Mouse (Mus musculus) ovary, adult 18-20 months (tissue): ENCODE results near the gene Dhdh.
"Not testable (repeated sequence)": the region's sequence is repeated elsewhere in the genome, so short reads cannot be mapped to it uniquely, and the experiment has no call there.

Source experiments
- DNase-seq: peaks from one replicate; pipeline ENCODE4 v3.0.0; 2022; ENCODE audit warnings: low spot score, mixed read lengths

The Dhdh gene

DNA sequence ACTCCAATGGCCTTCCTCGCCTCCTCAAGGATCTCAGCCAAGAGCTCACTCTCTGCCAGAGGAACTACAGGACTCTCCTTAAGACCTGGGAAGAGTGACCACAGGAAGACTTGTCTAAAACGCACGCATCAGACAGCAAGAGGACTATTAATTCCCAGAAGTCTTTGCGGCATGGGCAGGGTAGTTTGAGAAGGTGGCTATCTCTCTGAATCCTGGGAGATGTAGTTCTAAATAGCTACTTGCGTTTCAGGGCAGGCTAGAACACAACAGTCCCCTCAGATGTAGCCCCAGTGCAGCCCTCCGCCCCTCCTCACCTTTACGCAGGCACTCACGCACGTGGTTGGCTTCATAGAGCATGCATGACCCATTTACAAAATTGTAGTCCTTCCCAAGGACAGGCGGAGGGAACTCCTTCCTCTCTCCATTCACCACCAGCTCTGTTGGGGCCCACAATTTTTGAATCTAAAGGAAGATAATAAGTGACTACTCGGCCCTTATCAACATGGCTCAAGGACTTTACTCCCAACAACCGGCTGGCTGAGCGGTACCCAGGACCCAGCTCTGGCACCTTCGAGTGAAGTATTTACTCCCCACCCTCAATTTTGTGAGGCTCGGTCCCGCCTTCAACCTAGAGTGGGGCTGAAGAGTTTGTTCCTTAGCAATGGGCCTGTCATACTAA lies 13.2 kb downstream of the Dhdh start:
- DNase-seq: no peak

DNA sequence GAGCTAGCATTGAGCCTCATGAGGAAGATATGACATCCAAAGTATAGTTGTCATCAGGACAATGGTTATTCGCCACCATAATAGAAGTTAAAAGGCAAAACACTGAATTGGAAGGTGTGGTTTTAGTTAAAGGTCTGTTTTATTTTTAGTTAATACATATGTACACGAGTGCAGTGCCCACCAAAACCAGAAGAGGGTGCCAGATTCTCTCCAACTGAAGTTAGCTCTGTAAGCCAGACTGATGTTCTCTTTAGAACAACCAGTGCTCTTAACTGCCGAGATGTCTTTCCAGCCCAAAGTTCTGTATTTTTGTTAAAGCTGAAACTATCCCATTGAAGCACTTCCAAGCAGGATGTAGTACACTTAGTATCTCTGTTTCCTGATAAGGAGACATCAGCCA lies 17.7 kb downstream of the Dhdh start:
- no peak for DNase-seq

DNA sequence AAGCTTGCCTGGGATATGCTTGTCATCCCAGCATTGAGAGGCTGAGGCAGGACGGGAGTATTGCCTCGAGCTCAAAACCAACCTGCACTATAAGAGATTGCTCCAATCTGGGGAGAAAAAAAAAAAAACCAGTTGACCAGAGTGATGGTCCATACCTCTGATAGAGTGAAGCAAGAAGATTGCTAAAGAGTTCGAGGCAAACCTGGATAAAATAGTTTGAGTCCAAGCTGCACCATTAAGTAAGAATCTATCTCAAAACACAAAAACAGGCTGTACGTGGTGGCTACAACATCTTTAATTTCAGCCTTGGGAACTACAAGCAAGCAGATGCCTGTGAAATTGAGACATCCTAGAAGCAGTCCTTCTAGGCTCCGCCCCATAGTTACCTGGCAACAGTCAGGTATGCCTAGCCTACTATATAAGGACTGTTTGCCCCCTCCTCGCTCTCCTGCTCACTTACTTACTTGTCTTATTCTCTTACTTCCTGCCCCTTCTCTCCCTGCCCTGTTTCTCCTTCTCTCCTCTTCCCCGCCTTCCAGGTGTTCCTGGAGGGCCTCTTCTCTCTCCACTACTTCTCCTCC lies 21.4 kb downstream of the Dhdh start:
- DNase-seq: no peak

DNA sequence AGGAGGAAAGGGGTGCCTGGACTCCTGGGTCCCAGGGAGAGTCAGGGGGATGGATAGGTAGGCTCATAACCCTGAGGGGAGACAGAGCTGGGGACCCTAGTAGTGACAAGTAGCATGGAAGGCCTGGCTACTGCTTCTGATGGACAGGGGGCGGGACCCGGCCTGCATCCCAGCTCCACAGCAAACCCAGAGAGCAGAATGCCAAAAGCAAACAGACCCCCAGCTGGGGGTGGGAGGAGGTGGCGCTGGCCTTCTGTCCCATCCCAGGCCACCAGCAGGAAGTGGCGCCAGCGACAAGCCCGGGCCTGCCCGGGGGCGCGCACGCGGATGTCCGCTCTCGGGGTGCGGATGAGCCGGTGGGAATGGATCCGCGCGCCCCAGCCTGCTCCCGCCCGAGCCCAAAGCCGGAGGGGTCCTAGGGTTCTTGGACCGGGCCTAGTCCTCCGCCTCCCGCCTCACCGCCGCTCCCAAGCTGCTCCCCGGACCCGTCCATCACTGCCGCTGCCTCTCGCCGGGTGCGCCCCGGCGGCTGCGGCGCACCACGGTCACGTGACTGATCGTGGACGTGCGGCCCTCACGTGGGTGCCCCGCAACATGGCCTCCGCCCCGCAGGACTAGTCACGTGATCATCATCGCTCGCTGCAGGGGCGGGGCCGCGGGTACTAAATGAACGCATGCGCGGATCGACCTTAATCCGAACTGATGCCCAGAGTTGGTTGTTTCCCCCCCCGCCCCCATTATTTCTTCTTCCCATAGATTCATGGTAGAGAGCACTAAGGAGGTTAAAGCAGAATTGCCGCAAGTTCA lies 22.1 kb downstream of the Dhdh start, which contains the start of gene Bax:
Gene Bax, minus strand, starts transcription at position 616 of the 807 bp plus-strand sequence.
- DNase-seq: peak; percentile 92

DNA sequence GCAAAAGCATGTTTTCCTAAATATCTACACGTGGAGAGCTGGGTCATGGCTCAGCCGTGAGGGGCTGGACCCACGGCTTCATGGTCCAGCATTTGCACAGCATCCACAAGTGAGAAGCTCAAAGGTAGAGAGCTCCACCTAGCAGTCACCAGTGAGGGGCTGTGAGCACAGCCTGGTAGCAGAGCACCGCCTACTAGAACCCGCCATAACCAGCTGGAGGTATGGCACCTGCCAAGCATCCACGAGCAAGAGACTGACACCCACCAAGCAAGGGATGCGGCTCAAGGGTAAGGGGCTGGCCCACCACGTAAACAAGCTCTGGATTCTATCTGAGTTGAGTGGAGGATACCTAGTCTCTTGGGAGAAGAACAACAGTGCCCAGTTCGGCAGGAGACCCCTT lies 23.1 kb downstream of the Dhdh start:
- no peak for DNase-seq

DNA sequence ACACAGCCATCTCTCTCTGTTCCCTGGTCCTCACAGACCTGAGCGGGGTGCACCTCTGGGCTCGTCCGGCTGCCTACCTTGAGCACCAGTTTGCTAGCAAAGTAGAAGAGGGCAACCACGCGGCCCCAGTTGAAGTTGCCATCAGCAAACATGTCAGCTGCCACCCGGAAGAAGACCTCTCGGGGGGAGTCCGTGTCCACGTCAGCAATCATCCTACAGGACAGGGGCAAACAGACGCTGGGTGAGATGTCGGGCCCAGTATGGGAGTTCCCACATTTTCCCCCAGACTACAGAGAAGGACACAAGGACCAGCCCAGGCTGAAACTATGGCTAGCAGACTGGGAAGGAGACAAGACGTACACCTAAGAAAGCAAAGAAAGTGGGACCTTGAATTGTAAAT lies 23.5 kb downstream of the Dhdh start:
- no peak for DNase-seq

DNA sequence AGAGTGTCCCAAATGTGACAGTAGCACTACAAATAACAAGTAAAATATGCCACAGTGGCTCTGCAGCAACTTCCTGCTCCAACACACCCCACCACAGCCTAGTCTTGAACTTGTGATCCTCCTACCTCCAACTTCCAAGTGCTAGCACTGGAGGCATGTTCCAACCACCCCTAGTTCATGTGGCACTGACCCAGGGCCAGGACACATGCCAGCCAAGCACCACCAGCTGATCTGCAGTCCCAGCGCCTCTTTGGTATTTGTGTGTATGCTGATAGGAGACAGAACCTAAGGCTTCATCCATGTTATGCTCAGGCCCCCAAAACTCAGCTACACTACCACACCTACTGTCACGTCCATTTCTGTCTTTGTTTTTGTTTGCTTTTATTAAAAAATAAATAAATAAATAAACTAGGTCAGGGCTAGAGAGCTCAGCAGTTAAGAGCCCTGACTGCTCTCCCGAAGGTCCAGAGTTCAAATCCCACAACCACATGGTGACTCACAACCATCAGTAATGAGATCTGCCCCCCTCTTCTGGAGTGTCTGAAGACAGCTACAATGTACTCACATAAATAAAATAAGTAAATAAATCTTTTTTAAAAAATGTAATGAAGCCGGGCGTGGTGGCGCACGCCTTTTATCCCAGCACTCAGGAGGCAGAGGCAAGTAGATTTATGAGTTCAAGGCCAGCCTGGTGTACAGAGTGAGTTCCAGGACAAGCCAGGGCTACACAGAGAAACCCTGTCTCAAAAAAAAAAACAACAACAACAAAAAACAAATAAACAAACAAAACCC lies 24.4 kb downstream of the Dhdh start:
- DNase-seq: no peak

DNA sequence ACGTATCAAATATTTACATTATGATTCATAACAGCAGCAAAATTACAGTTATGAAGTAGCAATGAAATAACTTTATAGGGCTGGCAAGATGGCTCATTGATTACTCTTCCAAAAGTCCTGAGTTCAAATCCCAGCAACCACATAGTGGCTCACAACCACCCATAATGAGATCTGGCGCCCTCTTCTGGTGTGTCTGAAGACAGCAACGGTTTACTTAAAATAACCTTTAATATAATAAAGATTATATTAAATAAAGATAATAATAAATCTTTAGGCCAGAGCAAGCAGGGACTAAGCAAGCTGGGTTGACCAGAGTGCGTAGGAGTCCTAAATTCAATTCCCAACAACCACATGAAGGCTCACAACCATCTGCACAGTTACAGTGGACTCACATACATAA lies 25.7 kb downstream of the Dhdh start:
- not testable (repeated sequence) for DNase-seq

DNA sequence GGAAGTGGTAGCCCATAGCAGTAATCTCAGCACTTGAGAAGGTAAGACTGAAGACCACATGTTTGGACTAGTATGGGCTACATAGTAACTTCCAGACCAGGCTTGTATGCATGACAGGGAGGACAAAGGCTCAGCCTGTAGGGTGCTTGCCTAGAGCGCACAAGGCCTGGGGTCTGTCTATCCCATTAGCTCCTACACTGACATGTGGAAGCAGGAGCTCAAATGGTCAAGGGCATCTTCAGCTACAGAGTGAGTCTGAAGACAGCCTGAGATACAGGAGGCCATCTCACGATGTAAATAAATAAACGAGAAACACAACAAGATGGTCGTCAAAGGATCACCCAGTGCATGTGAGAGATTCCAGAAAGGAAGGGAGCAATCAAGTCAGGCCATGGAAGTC lies 26.3 kb downstream of the Dhdh start:
- no peak for DNase-seq

DNA sequence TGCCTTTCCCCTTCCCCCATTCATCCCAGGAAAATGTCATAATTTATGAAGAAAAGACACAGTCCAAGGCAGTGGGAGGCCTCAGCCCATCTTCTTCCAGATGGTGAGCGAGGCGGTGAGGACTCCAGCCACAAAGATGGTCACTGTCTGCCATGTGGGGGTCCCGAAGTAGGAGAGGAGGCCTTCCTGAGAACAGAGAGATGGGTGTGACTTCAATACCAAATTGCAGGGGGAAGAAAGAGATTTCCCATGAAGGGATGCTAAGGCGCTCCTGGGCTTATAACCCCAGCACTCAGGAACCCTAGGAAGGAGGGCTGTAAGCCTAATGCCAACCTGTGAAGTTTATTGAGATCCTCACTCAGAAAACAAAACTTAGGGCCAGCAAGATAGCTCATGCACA lies 26.8 kb downstream of the Dhdh start:
- DNase-seq: no peak

DNA sequence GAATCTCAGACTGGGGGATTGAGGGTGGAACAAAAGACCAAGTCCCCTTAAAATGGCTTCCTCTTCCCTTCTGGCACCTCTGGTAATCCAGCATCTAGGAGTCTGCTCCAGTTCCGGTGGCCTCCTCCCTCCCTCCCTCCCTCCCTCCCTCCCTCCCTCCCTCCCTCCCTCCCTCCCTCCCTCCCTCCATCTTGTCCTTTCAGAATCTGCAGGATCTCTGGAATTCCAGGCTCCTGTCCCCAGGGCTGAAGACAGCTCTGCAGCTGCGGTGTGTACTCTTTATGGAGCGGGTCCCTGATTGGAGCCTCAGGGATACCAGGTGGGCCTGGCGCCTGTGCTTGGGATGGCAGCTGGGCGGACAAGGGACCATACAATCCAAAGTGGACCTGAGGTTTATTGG lies 27.3 kb downstream of the Dhdh start:
- no peak for DNase-seq

DNA sequence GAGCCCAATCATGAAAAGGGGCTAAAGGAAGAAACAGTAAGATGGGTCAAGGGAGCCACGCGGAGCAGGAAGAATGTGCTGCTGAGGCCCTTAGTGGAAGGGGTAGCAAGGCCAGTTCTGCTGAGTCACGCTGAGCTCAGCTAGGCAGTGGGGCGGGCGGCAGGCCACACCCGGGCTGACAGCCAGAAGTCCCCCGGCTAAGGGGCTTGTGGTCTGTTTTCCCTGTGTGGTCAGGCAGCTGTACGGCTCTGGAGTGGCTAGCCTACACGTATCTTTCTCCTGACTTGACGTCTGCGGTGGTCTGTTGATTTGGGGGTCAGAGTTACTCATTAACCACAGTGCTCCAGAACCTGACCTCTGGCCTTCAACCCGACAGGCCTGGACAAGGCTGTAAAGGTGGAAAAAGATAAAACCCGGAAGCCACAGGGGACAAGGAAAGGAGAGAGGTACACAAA lies 27.7 kb downstream of the Dhdh start:
- peak; percentile 68 for DNase-seq

DNA sequence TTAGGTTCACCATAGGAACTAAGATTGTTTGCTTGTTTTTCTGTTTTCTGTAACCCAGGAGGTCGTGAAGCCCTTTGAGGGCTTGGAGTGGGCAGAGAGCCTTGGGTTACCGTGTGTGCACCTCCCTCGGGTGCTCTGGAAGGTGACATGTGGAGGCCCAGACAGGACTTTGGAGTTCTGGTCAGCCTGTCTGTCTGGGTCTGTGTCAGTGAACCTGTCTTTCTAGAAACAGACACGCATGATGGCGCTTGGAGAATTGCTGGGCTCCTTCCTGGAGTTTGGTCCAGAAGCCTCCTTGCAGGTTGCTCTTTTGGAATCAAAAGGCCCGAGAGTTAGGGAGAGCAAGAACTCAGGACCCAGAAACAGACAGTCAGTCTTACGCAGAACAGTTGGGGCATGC lies 28.2 kb downstream of the Dhdh start:
- no peak for DNase-seq

DNA sequence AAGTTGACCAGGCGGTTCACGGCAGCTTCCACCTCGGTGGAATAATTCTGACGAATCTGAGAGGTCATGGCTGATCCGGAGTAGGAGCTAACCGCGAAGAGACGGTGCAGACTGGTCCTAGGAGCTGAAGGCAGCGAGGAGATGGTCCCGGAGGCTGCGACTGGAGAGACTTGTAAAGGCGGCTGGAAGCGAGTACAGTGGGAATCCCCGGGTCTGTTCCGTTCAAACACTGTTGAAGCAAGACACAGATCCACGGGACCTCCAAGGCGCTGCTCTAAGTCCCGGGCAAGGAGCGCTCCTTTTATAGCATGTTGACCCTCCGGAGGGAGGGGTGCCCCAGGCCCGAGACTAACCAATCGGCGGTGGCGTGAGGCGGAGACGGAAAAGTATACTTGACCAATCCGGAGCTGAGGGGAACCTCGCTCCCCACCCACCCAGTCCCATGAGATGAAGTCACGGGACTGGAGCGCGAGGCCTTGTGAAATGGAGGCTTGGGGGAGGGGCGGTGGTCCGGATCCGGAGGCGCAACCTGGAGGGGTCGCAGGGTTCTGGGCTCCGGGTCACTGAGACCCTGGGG lies 29.0 kb downstream of the Dhdh start, which contains the start of gene Ftl1:
Gene Ftl1, minus strand, starts transcription at position 321 of the 577 bp plus-strand sequence.
- DNase-seq: peak; percentile 98

DNA sequence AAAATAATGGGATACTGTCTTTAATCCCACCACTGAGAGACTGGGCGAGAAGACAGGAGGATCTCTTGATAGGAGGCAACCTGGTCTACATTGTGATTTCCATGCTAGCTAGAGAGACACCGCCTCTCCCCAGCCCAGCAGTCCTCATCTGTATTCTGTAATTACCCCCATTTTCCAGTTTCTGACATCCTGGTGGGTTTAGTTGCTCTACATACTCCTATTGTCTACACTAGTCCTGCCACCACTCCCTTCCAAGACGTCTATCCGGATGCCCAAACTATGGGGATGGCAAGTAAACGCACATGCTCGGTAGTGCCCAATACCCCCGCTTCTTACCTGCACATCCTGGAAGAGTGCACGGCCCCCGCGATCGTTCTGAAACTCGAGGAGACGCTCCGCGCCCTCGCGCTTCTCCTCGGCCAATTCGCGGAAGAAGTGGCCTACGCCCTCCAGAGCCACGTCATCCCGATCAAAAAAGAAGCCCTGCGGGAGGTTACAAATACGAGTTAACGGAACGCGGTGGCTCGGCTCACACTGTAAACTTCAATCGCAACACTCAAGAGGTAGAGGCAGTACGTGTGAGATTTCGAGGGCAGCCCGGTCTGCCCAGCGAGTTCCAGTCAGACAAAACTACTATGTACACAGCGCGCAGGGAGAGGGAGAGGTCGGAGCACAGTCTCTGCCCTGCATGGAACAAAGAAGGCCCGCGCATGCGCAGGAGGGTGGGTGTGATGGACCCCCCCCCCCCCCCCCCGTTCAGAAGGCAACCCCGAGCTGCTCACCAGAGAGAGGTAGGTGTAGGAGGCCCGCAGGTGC lies 29.6 kb downstream of the Dhdh start:
- DNase-seq: no peak

DNA sequence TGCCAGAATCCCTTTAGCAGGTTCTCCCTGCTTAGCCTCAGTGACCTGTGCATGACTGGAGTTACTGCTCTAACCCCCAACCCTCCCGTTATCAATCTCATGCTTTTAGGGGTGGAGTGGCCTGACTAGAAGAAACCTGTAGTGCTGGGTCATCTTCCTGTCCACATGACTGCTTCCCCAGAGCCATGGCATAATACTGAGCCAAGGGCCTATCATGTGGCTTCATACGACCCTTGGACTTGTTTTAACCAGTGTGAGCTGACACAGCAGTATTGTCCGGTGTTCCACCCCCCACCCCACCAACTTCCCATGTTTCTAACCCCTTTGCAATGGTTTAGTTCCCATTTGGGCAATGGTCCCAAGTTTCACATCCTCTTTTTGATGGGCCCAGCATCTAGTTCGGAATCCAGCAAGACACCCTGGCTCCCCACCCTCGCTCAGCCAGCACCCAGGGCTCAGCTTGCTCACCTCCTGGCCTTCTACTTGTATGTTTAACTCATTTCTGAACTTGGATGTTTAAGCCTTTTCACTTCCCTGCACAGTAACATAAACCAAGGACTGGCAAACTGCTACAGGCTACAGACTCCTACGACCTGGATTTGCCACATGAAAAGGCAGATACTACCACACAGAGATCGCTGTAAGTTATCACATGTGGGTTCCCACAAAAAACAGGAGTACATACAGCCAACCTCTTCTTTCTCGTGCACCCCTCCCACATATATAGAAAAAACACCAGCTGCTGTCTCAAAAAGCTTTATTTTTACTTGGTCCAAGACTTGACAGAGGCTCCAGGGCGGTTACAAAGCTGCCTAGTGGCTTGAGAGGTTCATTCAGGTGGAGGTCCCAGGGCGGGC lies 31.2 kb downstream of the Dhdh start:
- no peak for DNase-seq

DNA sequence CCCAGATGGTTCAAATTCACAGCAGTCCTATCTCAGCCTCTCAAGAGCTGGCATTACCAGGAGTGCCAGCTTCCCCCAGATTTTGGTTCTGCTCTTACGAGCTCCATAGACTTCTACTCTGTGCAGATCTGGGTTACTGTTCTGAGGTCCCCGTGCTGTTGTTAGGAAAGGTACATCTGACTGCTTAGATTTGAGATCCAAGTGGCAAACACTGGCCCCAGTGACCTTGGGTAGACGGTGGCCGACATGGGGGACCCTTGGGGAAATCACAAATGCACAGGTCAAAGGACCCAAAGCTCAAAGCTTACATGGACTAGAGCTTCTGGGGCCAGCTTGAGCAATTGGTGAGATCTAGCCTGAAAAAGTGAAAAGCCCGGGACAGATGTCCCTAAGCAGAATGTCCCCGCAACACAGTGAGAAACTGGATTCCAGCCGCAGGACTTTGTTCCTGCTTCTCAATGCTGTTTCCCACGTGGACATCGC lies 31.8 kb downstream of the Dhdh start:
- DNase-seq: no peak

DNA sequence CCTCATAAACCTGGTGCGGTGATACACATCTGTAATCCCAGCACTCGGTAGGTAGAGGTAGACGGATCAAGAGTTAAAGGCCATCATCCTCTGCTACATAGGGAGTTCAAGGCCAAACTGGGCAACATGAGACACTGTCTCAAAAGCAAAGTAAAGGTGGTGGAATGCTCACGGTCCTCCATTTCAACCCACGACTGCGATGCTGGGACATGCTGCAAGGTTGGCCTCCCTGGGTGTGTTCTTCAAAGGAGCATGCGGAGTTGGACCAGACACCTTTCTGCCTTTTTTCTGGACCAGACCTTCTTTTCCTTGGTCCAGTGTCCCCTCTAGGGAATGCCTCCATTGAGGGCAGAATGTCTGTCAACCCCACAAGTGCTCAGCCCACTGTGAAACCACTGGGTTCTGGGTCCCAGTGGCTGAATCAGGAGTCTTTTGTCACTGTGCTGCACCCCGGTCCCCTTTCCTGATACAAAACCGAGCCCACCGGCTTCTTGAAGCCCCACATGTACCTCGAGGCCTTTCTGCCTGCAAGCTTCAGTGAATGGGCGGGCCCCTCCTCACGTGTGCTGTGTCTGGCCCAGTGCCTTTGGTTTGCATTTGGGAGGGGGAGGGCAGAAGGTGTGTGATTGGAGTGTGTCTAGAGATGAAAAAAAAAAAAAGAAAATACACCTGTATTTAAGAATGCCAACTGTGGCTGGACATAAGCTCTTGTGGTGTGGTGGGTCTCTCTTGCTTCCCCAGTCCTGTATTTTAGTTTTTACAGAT lies 32.5 kb downstream of the Dhdh start:
- no peak for DNase-seq

DNA sequence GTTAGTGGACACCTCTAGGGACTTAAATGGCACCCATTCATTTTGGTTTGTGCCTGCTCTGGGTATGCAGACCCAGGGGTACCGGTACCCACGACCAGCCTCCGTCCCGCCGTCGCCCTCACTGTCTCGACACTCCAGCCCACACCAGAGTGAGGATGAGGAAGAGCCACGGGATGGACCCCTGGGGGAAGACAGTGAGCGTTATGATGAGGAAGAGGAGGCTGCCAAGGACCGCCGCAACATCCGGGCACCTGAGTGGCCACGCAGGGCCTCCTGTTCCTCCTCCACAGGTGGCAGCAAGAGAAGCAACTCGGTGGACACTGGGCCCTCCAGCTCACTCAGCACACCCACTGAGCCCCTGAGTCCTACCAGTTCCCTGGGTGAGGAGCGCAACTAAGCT lies 33.6 kb downstream of the Dhdh start:
- no peak for DNase-seq
